Mouse (Mus musculus) adrenal gland (tissue): ENCODE measurements around the gene Haus6.

Source experiments
- intact Hi-C: fragments of 180-260 bp; cut with DNase I; formaldehyde crosslinking; loops from one replicate; pipeline ENCODE4 v1.15.1; 2025

The Haus6 gene

DNA sequence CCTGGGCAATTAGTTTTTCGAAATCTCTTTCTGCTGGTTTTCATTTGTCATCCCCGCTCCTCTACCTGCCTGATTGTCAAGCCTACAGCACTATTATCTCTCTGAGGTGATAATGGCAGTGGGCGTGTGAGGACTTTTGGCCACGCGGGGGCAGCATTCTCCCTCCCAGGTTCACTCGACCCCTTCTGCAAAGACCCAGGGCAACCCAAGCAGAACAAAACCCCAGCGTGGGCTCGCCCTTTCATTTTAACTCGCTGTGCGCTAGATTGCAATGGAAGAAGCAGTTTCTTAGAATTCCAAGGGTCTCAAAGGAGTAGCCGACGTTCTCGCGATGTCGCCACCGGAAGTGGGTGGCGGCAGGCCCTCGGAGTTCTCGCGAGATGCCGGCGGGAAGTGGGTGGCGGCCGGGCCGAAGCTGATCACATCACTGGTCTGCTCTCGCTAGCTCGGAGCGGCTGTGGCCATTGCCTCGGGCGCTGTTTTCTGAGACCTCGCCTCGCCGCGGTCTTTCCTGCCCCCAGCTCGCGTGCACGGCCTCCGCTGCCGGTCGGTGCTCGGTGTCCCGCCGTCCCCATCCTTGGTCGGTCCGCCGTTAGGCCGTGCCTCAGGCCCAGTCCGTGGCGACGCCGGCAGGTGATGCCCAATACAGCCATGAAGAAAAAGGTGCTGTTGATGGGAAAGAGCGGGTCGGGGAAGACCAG is 36.4 kb downstream of the Haus6 start, which contains the start of gene Rraga:
Gene Rraga (plus strand): TSS at position 386 of the 701 bp plus-strand sequence.
- intact Hi-C loops: loop anchor here (2.0 kb wide), 1 partner anchor 119 kb away; no protein-coding TSS in a partner anchor

- intact Hi-C loops: loop anchor here (2.0 kb wide), 1 partner anchor 120 kb away; no protein-coding TSS in a partner anchor
Observed at GRCm38 (mm10) chr4:86574939-86575282, 36.9 kb downstream of the Haus6 start.

GRCm38 (mm10) chr4:86561061-86561460 is 50.8 kb downstream of the Haus6 start:
- intact Hi-C loops: no loop called here

DNA sequence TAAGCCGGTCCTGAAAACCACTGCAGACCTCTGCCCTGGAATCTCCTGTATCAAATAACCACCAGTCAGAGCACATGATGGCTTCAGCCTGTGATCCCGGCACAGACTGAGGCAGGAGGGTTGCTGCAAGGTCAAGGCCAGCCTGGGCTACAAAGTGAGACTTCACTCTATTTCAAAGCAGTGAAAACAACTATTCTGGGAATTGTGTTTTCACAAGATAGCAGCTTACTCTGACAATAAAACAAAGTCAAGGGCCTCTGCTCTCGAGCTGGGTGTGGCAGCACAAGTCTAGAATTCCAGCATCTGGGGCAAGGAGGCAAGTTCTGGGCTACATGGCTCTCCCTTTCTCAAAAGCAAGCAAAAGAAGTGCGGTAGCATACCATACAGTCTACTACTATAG is 52.8 kb downstream of the Haus6 start:
- intact Hi-C loops: loop anchor here (10.0 kb wide), 1 partner anchor 1164 kb away; no protein-coding TSS in a partner anchor

GRCm38 (mm10) chr4:86558228-86558627 is 53.6 kb downstream of the Haus6 start, which contains the start of gene Saxo1:
TSS of gene Saxo1 (minus strand) at chr4:86558328.
- intact Hi-C loops: loop anchor here (10.0 kb wide), 1 partner anchor 1163 kb away; no protein-coding TSS in a partner anchor

- intact Hi-C loops: loop anchor here (10.0 kb wide), 1 partner anchor 1163 kb away; no protein-coding TSS in a partner anchor
Observed at GRCm38 (mm10) chr4:86557371-86557770, 54.5 kb downstream of the Haus6 start.

GRCm38 (mm10) chr4:86555035-86555707 is 56.7 kb downstream of the Haus6 start:
- intact Hi-C loops: loop anchor here (10.0 kb wide), 1 partner anchor 1160 kb away; no protein-coding TSS in a partner anchor

GRCm38 (mm10) chr4:86548332-86548731 is 63.5 kb downstream of the Haus6 start:
- intact Hi-C loops: loop anchor here (5.0 to 10.0 kb wide), 3 partner anchors 524 to 716 kb away; no protein-coding TSS in a partner anchor

DNA sequence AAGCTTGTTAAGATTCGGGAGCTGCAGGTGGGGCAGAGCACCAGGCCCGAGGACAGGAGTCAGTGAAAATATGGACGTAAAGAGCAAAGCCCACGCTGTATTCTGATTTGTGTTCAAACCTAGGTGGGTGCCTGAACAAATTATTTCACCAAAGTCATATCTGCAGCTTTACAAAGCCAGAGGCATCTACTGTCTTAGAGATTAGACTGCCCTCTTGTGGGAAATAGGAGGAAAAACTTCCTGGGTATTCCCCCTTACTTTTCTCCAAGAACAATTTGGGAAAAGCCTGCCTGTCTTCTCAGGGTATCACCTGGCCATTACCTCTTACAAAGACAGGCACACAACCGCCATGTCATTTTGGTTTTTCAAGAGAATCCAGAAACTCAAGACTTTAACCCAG is 66.2 kb downstream of the Haus6 start:
- intact Hi-C loops: loop anchor here (5.0 to 10.0 kb wide), 3 partner anchors 521 to 713 kb away; no protein-coding TSS in a partner anchor

DNA sequence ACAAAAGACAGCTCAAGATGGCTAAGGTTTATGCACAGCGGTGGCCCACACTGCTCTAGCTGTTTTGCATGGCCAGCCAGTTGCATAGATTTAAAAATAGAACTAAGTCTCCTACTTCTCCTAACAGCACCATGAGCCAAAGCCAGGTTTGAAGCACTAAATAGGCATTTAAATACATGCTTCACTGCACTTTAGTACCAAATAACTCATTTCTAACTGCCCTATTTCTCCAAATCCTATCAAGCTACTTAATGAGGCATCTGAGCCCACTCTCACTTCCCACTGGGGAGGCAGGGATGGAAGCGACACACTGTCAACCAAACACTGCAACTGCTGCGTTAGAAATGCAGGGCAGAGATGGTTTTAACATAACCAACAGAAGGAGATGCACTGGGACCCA is 67.9 kb downstream of the Haus6 start:
- intact Hi-C loops: loop anchor here (10.0 kb wide), 2 partner anchors 519 to 609 kb away; no protein-coding TSS in a partner anchor

DNA sequence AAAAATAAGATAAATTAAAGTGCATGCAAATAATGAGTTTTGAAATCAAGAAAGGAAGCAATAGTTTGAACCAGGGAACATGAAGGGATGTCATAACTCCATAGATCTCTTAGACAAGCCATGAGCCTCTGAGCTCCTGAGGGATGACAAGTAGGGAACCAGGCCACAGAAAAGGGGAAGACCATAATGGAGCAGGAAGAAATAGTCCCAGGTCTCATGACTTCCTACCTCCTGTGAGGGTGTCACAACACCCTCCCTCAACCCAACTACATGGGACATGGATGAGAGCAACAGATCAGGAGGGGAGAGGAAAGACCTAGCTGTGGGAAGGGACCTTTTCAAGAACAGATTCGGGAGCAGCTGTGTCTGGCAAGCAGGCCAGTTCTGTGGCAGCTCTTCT is 70.3 kb downstream of the Haus6 start:
- intact Hi-C loops: loop anchor here (10.0 kb wide), 2 partner anchors 517 to 607 kb away; no protein-coding TSS in a partner anchor

DNA sequence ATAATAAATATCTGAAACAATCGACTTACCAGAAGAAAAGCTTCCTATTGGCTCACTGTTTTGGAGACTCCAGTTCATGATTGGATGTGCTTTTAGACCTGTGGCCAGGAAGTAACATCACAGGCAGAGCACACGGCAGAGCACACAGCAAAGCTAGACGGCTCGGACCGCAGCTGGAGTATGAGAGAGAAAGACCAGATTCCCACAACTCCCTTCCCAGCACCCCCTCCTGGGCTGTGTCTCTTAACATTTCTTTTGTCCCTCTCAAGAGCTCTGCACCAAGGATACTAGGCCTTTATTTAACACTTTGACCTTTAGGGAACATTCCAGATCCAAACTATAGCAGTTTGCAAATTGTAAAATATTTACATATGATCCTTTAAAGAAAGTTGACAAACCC is 72.9 kb downstream of the Haus6 start:
- intact Hi-C loops: no loop called here

- intact Hi-C loops: no loop called here
Observed at GRCm38 (mm10) chr4:86537972-86538371, 73.9 kb downstream of the Haus6 start.

DNA sequence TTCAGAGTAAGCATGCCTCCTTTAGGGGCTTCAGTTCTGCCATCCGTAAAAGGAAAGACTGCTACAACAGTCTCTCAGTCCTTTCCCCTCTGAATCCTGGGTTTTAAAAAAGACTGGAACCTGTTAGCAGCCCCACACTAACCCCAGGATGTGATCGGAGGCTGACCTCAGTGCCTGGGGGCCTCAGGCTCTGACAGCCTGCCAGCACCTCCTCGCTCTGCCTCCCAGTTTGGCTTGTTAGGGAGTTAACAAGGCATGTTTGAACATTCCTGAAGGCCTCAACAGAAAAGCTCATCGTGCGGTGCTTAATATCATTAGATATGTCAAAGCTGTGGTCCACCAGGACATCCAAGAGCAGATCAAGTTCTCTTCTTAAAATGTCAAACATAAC is 77.8 kb downstream of the Haus6 start:
- intact Hi-C loops: no loop called here

- intact Hi-C loops: no loop called here
Observed at GRCm38 (mm10) chr4:86533406-86534090, 78.3 kb downstream of the Haus6 start.

GRCm38 (mm10) chr4:86529161-86529560 is 82.7 kb downstream of the Haus6 start:
- intact Hi-C loops: no loop called here
